Mouse (Mus musculus): ENCODE results near the gene Stc2.

The Stc2 gene

GRCm38 (mm10) chr11:31366421-31366820 is 3.5 kb downstream of the Stc2 start:
- DNase-seq (ENCODE audit: low read depth, low spot score): no peak

DNA sequence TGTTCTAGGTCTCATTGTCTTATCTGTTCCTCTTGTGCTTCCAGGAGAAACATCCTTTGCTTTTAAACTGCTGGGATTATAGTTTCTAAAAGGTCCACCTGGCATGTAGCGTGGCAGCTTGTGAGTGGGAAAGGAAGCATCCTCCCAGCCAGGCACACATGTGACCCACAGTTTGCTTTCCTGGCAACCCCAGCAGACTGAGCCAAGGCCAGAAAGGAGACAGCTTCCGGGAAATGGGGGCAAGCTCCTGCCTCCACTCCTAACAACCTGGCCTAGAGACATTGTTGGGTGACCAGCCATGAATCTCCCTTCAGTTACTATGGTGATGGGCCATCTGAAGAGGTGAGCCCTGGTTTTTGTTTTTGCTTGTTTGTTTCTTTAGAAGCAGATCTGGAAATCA is 3.9 kb downstream of the Stc2 start:
- no peak for DNase-seq (ENCODE audit: low read depth, low spot score)

- DNase-seq (ENCODE audit: low read depth, low spot score): no peak
Observed at GRCm38 (mm10) chr11:31365280-31365679, 4.6 kb downstream of the Stc2 start.

- DNase-seq (ENCODE audit: low read depth, low spot score): no peak
Observed at GRCm38 (mm10) chr11:31362856-31363255, 7.0 kb downstream of the Stc2 start.

DNA sequence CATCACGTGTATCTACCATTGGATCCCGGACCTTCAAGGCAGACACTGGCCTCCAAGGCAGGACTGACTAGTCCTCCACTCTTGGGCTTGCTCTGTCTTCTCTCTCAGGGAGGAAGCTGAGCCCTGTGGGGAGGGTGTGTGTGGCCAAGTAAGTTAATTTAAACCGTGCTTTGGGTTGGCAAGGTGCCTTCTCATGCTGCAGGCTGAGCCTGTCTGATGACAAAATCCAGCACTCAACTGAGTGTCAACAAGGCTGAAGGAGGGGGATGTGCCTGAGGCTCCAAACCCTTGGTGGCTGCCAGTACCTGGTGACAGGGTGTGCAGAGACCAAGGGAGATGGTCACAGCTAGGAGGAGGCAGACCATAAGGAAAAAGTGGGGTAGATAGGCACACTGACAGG is 7.5 kb downstream of the Stc2 start:
- no peak for DNase-seq (ENCODE audit: low read depth, low spot score)

DNA sequence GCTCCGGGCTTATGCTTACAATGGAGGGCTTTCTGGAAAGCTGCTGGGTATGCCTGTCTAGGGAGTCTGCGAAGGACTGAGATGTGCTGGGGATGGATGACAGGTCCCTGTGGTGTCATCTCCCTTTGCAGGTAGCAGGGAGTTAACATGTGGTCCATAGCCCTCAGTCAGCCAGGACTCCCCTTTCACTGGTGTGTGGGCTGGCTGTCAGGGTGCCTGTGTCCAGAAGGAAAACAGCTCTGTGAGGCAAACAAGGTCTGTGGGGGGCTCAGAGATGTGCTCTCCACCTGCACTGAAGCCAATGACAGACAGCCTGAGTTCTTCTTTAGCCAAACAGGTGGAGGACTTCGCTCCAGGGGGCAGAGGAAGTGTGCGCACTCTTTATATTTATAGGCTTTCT is 8.8 kb downstream of the Stc2 start:
- no peak for DNase-seq (ENCODE audit: low read depth, low spot score)

DNA sequence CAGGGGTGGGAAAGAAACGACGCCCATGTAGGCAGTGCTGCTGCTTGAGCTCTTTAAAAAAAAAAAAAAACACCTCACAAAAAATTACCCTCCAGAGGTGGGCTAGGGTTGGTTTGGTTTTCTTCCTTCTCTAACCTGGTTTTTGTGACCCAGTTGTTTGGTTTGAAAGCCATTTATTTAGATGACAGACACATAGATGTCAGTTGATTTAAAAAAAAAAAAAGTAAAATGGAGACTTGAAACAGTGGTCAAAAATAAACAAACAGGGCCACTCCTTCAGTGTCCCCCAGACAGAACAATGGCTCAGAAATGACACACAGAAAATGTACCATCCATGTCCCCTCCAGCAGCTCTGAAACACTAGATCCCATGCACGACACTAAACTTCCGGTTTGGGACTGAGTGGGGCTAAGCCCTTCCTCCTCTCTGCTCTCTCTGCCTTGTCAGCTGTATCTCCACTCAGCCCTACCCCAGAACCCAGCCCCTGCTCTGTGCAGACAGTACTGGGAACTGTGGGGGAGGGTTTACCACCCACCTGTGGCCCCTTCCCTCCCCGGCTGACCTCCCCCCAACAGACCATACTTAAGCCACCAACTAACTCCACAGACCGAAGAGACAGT is 10.5 kb downstream of the Stc2 start:
- DNase-seq (ENCODE audit: low read depth, low spot score): no peak

DNA sequence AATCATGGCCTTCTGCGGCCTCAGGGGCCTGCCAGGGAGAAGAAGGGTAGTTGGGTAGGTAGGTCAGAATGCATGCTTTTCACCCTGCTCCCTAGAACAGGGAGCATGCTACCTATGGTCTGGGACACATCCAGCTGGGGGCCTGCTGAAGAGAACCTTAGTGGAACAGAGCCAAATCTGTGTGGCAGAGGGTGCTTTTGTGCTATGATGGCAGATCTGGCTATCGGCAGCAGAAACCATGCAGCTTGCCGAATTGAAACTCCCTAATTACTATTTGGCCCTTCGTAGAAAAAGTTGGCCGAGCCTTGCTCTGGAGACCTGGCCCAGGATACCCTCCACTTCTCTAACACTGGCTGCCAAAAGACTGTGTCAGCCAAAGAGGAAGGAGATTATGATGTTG is 11.4 kb downstream of the Stc2 start:
- no peak for DNase-seq (ENCODE audit: low read depth, low spot score)

DNA sequence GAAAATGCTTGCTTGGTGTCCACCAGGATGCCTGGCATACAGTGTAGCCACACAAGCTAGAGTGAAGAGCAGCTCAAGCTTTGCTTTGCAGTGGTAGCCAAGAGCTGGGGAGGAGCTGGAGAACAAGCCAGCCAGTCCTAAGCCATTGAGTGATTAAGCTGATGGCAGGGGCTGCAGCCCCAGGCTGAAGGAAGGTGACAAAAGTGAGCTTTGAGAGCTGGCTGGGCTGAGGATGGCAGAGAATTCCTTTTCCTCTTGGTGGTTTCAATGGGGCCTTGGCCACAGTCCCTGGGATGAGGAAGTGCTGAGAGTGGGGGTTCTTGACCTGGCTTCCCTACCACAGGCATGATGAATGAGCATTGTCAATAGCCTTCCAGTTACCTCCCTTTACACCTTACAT is 13.0 kb downstream of the Stc2 start:
- DNase-seq (ENCODE audit: low read depth, low spot score): no peak

DNA sequence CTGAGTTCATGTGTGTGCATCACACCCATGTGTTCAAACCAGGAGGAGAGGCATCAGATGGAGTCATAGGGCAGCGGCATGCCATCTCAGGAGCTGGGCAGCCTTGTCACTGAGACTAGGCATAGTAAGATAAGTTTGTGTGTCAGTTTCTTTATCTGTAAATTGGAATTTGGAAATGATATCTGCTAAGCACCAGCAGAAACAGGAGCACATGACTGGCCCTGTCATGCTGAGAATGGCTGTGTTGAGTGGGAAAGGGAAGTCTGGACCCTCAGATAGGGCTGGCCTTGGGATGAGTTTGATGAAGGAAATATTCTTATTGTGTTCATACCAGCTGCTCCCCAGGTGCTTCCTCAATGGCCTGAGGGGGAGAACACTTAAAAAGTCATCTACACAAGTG is 14.1 kb downstream of the Stc2 start:
- no peak for DNase-seq (ENCODE audit: low read depth, low spot score)

DNA sequence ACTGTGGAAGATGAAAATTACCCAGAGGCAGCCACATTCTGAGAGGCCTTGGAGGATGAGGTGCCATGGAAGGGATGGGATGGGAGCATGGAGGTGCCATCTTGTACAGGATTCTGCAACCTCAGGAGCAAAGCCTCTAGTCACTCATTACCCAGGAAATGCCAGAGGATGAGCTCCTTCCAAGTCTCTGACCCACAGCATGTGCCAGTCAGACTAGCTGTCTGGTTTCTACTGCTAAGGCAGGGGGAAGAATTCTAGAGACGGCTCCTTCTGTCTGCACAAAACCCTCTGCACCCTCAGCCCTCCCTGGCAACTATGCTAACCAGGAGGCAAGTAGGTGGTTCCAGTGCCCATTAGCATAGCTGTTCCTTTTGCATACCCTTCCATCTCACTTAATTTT is 15.4 kb downstream of the Stc2 start:
- DNase-seq (ENCODE audit: low read depth, low spot score): no peak
